Mouse (Mus musculus): ENCODE data around the gene Wwc2.

DNA sequence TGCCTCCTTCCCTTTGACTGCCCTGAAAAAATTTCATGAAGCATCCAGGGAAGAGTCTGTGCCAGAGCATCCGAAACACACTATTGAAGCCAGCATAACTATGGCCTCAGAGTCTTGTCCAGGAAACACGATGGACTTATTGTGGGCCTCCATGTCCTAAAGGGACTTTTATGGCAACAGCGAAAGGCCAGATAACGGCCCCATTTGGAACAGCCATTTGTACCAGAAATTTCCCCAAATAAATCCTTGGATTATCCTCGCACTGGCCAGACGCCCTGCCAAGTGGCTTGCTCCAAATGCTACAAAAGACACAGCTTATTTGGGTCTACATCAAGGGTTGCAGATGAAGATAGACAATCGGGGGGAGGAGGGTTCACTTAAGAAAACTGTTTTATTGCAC, 206.3 kb downstream of the Wwc2 start:
- no peak for TF ChIP-seq CTCF (IDR thresholded peaks at IDR 0.05; ENCODE audit: low read depth)
- no peak for TF ChIP-seq EP300 (IDR thresholded peaks at IDR 0.05; ENCODE audit: low read depth)
